Mouse (Mus musculus) myocyte (in vitro differentiated cells): ENCODE measurements at regions not wholly inside any gene's neighbourhood (a gene's known extent, or its start where the extent isn't known, plus 50 kb on each side); places are given as distances from the start of the nearest gene placed in this dataset.

Source experiments
- CEBPB ChIP-seq: IDR thresholded peaks from 2 replicates; pipeline ENCODE4 v1.6.1; 2011; ENCODE audit warnings: mild to moderate bottlenecking, moderate library complexity; ENCODE audit not compliant: poor library complexity, insufficient read depth, severe bottlenecking
- MYOD1 ChIP-seq, 3 experiments: IDR thresholded peaks; one replicate each; pipeline ENCODE4 v1.6.1; 2011; ENCODE audit warnings: control low read depth in 2 of 3, low read depth in 2 of 3, mild to moderate bottlenecking in 2 of 3, moderate library complexity in 1 of 3; ENCODE audit not compliant: insufficient read length in 2 of 3, control insufficient read depth in 1 of 3
- POLR2A ChIP-seq: IDR thresholded peaks from one replicate; pipeline ENCODE4 v1.6.1; 2011; ENCODE audit warnings: low read depth, mild to moderate bottlenecking, control low read depth, moderate library complexity; ENCODE audit not compliant: insufficient read length
- POLR2AphosphoS2 ChIP-seq: IDR thresholded peaks from one replicate; pipeline ENCODE4 v1.6.1; 2011; ENCODE audit warnings: low read depth, control low read depth; ENCODE audit not compliant: insufficient read length
- USF1 ChIP-seq: IDR thresholded peaks from one replicate; pipeline ENCODE4 v1.6.1; 2011; ENCODE audit warnings: low read depth, mild to moderate bottlenecking, control low read depth, moderate library complexity

DNA sequence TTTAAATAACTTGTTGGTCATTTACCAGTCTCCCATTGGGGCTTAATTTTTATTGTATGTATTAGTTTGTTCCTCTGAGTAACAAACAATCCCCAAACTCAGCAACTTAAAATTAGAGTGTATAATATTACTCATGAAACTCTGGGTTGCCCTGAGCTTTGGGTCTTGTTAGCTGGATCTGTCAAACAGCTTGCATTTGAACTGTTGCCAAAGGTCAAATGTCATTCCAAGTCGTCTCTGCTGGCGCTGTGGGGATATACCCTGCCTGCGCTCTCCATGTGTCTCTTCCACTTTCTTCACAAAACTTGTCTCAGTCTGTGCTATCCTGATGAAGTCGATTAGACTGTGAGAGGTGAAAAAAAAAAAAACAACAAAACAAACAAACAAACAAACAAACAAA, 398.3 kb downstream of the Serpinb8 start:
- TF ChIP-seq POLR2A (no peak), USF1 (no peak), CEBPB (no peak), MYOD1 (IDR thresholded peaks at IDR 0.05; ENCODE audit: control insufficient read depth in 1 of 3, insufficient read length in 2 of 3, low read depth in 2 of 3) (no peak), POLR2AphosphoS2 (no peak)
